Mouse (Mus musculus): ENCODE measurements around the gene Mapkbp1.

Mapkbp1 gene

DNA sequence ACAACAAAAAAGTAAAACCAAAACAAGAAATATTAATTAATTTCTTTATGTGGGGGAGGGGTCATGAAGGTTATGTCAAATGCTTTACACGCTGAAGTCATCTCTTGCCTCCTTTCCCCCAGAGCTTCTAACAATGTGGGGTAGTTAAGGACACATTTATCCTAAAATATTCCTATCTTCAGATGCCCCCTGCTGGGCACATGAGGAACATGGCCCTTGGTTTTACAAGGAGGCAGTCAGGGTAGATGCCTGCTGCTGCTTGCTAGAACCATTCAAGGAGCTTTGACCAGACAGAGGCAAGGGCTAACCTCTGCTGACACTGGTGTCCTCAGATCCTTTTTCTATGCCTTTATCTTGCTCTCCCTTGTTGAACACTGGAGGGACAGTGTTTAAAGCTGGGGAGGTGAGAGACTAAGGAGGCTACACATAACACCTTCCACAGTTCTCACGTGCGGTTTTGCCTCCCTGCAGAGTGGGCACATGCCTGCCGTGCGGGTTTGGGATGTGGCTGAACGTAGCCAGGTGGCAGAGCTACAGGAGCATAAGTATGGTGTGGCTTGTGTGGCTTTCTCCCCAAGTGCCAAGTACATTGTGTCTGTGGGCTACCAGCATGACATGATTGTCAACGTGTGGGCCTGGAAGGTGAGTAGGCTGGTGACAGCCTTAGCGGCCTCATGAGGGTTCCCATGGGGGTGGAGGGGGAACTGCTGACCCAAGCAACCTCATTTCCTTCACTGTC lies 39.1 kb downstream of the Mapkbp1 start:
- DNase-seq = peak; percentile 58

GRCm38 (mm10) chr2:120012924-120013323 lies 40.4 kb downstream of the Mapkbp1 start:
- no peak for DNase-seq

DNA sequence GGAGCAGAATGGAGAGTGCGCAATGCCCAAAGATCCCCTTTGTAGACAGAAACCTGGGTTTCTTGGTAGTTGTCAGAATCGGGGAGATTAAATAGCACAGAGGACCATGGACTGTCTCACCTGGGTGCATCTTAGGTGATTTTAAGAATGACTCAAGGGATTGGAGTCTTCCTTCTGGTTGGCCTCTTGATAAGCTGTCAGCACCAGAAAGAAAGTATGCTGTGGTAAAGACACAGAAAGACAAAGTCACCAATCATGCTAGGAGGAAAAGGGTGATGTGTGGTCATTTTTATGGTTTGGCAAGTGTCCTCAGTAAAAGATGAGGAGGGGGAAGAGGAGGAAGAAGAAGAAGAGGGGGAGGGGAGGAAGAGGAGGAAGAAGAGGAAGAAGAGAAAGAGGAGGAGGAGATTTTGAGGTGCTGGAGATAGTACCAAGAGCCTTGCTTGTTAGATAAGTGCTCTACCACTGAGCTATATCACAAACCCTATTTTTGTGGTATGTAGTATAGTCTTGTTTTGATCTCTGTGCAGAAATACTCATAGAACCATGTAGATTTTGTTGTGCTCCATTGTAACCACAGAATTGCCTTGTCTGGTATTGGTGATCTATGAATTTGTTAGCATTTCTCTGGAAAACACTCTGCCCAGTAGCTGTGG lies 41.5 kb downstream of the Mapkbp1 start:
- no peak for DNase-seq

DNA sequence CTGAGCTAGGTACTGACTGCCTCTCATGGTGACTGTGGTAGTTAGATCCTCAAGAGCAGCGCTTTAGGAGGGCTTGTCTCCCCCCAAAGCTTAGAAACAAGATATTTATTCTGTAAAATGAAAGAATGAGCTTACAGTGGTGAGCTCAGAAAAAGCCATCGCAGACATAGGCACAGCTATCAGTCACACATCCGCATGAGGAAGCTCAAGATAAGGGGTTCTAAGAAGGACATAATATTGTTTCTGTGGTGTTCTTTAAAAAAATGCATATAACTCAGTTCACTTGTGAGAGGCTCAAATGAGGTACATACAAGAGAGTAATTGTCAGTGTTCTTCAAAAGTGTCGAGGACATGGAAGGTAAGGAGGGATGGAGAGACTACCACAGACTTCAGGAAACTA lies 43.4 kb downstream of the Mapkbp1 start:
- DNase-seq = no peak

DNA sequence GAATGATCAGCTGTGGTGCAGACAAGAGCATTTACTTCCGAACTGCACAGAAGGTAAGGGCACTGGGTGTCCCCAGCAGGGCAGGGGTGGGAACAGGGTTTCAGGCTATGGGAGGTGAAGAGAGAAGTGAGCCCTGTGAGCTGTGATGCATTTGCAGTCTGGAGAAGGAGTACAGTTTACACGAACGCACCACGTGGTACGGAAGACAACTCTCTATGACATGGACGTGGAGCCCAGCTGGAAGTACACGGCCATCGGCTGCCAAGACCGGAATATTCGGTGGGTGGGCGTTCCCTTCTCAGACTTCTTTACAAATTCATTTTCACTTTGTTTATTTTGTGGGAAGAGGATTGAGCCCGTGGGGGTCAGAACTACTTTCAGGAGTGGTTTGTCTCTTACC lies 45.1 kb downstream of the Mapkbp1 start:
- no peak for DNase-seq

- no peak for DNase-seq
Measured at GRCm38 (mm10) chr2:120024337-120024736, 51.8 kb downstream of the Mapkbp1 start.

DNA sequence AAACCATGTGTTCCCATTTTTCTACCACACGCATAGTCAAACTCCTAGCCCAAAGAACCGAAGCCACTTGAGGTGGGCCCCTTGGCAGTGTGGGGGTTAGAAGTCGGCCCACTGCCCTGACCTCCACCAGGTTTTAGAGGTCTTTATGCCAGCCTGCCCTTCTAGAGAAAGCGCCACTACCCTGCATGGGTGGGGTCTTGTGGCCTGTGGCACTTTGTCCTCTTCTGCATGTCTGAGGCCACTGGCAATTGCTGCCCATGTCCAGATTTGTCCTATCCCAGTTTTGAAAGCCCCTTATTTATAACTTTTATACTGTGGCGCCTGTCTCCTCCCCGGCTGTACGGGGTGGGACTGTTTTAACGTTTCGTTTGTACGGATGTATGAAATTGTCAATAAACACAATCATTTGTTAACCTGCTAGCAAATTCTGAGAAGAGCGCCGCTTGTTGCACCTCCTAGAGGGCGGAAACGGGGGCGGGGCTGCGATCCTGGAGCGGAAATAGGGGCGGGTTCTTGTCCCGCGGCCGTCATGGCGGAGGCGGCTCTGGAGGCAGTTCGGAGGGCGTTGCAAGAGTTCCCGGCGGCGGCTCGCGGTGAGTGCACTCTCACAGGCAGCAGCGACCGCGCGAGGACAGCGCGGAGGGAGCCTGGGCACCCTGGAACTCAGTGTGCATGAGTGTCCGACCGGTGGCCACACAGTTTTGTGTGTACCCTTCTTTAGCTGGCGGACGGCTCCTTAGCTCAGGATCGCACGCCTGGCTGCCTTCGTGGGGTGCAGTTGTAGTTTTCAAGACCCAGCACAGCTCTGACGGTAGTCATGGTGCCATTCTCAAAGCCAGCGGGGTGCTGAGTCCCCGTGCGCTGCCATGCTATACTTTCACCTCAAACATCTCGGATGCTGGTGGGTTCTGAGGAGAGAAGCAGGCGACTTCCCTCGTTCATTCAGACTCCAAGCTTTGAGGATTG lies 54.8 kb downstream of the Mapkbp1 start, which contains the start of the genes Jmjd7 and Gm28042:
Gene Jmjd7, plus strand, starts transcription at position 500 of the 966 bp plus-strand sequence.
Gene Gm28042, plus strand, starts transcription at position 510 of the 966 bp plus-strand sequence.
- DNase-seq = peak; percentile 97

- DNase-seq = no peak
Measured at GRCm38 (mm10) chr2:120027950-120028331, 55.4 kb downstream of the Mapkbp1 start.

GRCm38 (mm10) chr2:120030380-120030779 lies 57.9 kb downstream of the Mapkbp1 start:
- DNase-seq = no peak

DNA sequence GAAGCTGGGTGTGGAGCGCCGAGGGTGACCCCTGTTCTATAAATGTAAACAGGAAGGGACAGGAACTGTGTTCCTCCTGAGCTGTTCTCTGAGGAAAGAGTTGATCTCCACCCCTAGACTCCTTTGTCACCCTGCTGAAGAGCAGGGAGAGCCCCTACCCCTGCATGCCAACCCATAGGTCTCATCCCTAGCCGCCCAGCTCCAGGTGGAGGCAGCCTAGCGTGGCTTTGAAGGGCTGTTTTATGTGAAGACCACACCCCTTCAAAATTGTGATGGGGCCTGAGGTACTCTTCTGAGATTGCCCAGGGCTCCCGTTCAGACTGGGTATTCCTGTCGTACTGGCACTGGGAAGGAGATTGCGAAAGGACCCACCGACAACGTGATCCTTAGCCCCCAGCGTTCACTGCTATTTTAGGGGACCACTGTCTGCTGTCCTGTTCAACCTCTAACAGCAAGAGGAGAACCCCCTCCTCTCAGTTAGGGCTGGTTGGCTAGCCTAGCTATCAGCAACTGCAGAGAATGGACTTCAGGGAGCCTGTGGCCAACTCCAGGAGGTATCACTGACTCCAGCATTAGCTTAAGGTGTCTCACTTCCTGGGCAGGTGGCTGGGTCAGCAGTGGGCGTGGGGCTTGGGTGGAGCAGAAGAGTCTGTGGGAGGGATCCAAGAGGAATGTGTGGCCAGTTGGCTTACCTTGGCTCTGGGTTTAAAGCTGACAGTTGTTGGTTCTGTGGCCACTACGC lies 60.4 kb downstream of the Mapkbp1 start, which contains the start of gene Pla2g4b:
Gene Pla2g4b, plus strand, starts transcription at position 692 of the 742 bp plus-strand sequence.
- DNase-seq = no peak

- no peak for DNase-seq
Measured at GRCm38 (mm10) chr2:120033726-120034125, 61.2 kb downstream of the Mapkbp1 start.

- no peak for DNase-seq
Measured at GRCm38 (mm10) chr2:120037744-120038143, 65.2 kb downstream of the Mapkbp1 start.

DNA sequence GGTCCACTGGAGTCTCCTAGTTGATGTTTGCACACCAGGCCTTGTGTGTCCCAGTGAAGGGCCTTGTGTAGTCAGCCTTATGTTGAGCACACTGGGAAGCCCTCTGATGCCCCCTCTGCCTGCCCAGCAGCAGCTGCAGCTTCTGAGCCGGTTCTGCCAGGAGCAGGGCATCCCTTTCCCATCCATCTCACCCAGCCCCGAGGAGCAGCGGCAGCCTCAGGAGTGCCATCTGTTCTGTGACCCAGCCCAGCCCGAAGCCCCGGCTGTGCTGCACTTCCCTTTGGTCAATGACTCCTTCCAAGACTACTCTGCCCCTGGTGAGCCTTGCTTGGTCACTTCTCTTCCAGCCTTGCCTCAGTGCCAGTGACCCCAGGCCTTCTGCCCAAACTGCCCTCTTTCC lies 68.5 kb downstream of the Mapkbp1 start:
- DNase-seq = no peak

DNA sequence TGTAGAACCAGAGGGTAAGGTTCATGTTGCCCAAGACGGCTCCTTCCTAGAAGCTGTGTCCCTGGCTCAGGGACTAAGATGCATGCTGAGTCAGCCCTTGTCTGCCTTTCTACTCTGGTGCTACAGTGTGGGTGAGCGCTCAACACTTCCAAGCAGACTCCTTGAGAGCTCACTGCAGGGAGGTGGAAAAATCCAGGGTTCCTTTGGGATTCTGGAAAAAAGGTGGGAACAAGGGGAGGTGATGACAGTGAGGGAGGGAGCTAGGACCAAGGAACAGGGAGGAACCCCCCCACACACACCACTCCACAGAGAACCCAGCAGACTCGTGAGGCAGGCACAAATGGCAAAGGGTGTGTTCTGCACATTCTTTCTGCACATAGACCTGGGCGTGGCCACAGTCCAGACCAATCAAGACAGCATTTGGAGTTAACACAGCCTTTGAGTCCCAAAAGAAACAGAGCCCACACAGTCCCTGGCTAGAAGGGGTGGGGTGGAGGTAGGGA lies 71.7 kb downstream of the Mapkbp1 start:
- no peak for DNase-seq

GRCm38 (mm10) chr2:120044676-120045075 lies 72.2 kb downstream of the Mapkbp1 start:
- no peak for DNase-seq

GRCm38 (mm10) chr2:120046486-120047310 lies 74.2 kb downstream of the Mapkbp1 start:
- no peak for DNase-seq

DNA sequence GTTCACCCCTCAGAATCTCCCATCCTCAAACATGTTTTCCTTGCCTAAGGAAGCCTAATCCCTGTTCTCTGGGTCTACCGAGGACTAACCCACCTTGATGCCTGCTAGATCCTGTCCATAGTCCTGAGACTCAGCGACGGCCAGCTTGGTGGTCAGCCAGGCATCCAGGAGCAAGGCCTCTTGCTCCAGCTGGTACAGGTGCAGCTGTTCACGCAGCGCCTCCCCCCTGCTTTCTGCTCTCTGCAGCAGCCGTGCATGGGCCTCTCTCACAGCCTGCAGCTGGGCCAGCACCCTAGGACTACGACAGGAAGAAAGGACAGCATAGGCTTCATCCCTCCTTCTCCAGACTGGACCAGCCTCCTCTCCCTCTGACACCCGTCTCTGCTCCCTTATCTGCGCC lies 75.7 kb downstream of the Mapkbp1 start:
- no peak for DNase-seq

DNA sequence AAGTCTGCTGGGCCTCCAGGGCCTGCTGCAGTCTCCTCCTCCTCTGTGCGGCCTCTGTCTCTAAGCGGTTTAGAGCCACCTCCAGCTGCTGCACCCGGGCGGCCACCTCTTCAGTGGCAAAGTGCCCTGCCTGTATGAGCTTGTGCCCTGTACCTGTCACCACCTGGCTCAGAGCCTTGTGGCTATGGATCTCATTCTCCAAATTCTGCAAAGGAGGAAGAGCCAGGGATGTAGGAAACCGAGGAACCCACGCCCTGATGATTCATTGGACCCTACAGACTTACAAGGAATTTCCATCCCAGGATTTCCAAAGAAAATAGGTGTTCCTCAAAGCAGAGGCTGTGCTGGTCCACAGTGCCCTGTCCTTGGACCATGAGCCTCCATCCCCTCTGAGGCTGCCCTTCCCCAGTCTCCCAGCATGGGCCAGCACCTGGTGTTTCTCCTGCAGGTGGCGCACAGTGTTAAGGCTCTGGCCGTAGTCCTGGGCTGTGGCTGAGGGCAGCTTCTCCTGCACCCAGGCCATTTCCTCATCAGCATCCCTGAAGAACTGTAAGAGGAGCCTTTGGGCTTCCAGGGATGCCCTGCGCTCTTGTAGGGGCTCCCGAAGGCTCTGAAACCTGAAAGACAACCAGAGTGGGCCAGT lies 77.3 kb downstream of the Mapkbp1 start:
- peak; percentile 25 for DNase-seq

DNA sequence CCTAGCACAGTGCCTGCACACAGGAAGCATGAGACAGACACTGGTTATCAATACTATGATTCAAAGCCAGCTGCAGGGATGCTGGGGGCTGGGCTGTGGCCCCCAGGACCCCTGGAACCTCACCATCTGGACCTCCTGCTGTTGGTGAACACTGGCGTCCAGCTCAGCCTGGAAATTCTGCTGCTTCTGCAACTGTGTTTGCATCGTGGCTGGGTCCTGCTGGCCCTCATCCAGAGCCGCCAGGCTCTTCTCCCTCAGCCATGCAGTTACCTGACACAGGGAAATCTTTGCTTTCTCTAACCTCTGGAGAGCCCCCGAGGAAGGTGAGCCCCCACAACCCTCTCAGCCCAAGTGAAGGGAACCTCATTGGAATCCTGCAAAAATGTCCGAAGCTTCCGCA lies 78.9 kb downstream of the Mapkbp1 start:
- no peak for DNase-seq

DNA sequence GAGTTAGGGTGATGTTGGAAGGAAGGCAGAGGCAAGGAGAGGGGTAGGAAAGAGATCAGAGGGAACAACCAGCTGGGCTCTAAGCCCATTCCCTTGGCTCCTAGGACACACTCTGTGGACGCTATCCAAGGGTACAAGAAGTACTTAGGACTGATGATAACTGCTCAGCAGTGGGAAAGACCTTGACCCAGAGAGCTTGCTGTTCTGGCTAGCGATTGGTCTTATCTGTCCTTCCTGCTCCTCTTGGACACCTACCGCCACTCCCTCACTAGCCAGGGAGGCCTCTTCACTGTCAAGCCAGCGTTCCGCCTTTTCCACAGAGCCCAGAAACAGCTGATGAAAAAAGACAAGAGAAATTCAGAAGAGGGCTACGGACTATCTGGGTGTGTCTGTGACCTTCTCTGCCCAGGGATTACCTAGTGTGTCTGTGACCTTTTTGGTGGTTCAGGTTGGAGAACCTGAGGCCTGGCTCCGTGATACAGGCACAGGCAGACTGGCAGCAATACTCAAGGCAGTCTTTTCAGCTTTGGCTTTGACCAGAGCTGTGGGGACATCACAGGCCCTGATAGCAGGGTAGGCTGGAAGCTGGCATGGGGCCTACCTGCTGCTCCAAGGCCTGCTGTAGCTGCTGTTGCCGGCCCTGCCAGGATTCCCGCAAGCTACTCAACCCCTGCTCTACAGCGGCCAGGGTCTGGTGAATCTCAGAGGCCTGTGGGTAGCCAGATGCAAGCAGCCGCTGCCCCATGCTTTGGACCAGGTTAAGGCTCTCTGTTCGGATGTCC lies 82.5 kb downstream of the Mapkbp1 start:
- no peak for DNase-seq
